In genomic region chr4:133967138-133967865, GRCm38 (mm10) we compare ENCODE assay signal across 8 mouse cellular contexts. TPM values are rescaled to one million over a fixed set of nuclear protein-coding genes. Genes with fewer than 3 reads are reported as not detected.
DNase-seq lines count a peak whose midpoint lies in the region; ATAC-seq lines count a peak whose summit lies in the region.

No protein-coding gene starts in this region.

- H3K9me3 ChIP-seq in intestine, embryonic 16.5 days (ENCODE audit: control insufficient read depth, low read length) = no peaks in the 10 kb centered on the region

- DNase-seq in adrenal gland, adult 8-10 months = peak; percentile 97
- DNase-seq in embryo, embryonic 11.5 days (ENCODE audit: low read depth, low spot score) = peak; percentile 90
- DNase-seq in gastrocnemius, postnatal 36 days = peak; percentile 97 to 99
- DNase-seq in left cerebral cortex, postnatal 25 days (ENCODE audit: low spot score in 2 of 2) = peak; percentile 97 to 99
- peak; percentile 96 for DNase-seq in mesoderm, embryonic 11.5 days (ENCODE audit: low read depth, low spot score)
- DNase-seq in right cerebral cortex, postnatal 25 days = peak; percentile 98
- peak; percentile 98 for DNase-seq in urinary bladder, postnatal 36 days (ENCODE audit: low spot score in 2 of 2)

- peak overlapping the region; percentile 78 for H3K4me3 ChIP-seq in intestine, embryonic 16.5 days (ENCODE audit: low read length)

- no peaks in the 10 kb centered on the region for H3K27me3 ChIP-seq in intestine, embryonic 16.5 days (replicated peaks; ENCODE audit: control insufficient read depth, insufficient read depth, low read length)

- H3K4me2 ChIP-seq in intestine, embryonic 16.5 days (ENCODE audit: low read depth, low read length) = peak overlapping the region; percentile 97

- peak overlapping the region; percentile 100 for H3K27ac ChIP-seq in intestine, embryonic 16.5 days (ENCODE audit: low read length)

- peak overlapping the region; percentile 97 for H3K9ac ChIP-seq in intestine, embryonic 16.5 days (ENCODE audit: low read depth, low read length)

- intact Hi-C loops in gastrocnemius, postnatal 36 days (cut with DNase I) = loop anchor here (2.0 kb wide), 2 partner anchors 33 to 57 kb away; partner anchors contain the start of gene Dhdds
- intact Hi-C loops in left cerebral cortex, postnatal 25 days (cut with DNase I) = loop anchor here (1.0 kb wide), 1 partner anchor 56 kb away; no protein-coding TSS in a partner anchor

- ATAC-seq in intestine, embryonic 16.5 days = peak; percentile 80

- peaks cover 17% of the 10 kb centered on the region for H3K4me1 ChIP-seq in intestine, embryonic 16.5 days (ENCODE audit: control insufficient read depth, insufficient read depth, low read length)

- under 1% methylated on average over 78 of the region's 101 CpGs for WGBS in intestine, embryonic 16.5 days

- peaks cover 18% of the 10 kb centered on the region for H3K36me3 ChIP-seq in intestine, embryonic 16.5 days (ENCODE audit: control insufficient read depth, insufficient read depth, low read length)

RNA-seq across cellular contexts. Expression of gene Hmgn2, which starts 1.1 kb away (rescaled TPM):
- total RNA-seq in adrenal gland, adult 8-10 months (2022) = 100 to 1,000 TPM; 127 to 139 (median 136) TPM
- 10 to 100 TPM; 31.8 to 54.4 TPM for total RNA-seq in gastrocnemius, postnatal 36 days (2021)
- 1,469 and 1,670 TPM in 2 replicates for polyA plus RNA-seq in intestine, embryonic 16.5 days (2015; fragmentation: Nextera tagmentation; extraction: Ambion mirVana)
- total RNA-seq in left cerebral cortex, postnatal 25 days (2021) = 100 to 1,000 TPM in 1 of 2 experiments, 10 to 100 TPM in 1; 95.1 to 113 TPM

RNA-seq across cellular contexts. Expression of gene Dhdds, which starts 33.4 kb away (rescaled TPM):
- 10 to 100 TPM; 48.8 to 57.7 (median 57.0) TPM for total RNA-seq in adrenal gland, adult 8-10 months (2022)
- total RNA-seq in gastrocnemius, postnatal 36 days (2021) = 10 to 100 TPM; 10.5 to 10.9 TPM
- 41.3 and 45.4 TPM in 2 replicates for polyA plus RNA-seq in intestine, embryonic 16.5 days (2015; fragmentation: Nextera tagmentation; extraction: Ambion mirVana)
- 10 to 100 TPM; 60.5 to 66.1 TPM for total RNA-seq in left cerebral cortex, postnatal 25 days (2021)

RNA-seq across cellular contexts. Expression of gene Lin28a, which starts 51.3 kb away (rescaled TPM):
- not detected for total RNA-seq in adrenal gland, adult 8-10 months (2022)
- 1 to 10 TPM in 1 of 2 experiments, under 1 TPM in 1; 0.28 to 1.1 TPM for total RNA-seq in gastrocnemius, postnatal 36 days (2021)
- 0.10 TPM in 2 replicates for polyA plus RNA-seq in intestine, embryonic 16.5 days (2015; fragmentation: Nextera tagmentation; extraction: Ambion mirVana)
- total RNA-seq in left cerebral cortex, postnatal 25 days (2021) = not detected

Comparison
In these comparisons a context has a peak if more than half of its experiments do, and no peak if none do; other contexts are left out.
1. Peak in every context shown above with its lines: DNase-seq, ATAC-seq, H3K4me3 ChIP-seq and H3K27ac ChIP-seq.
2. RNA of gene Dhdds, which starts 33.4 kb away (total RNA-seq): 60.5 to 66.1 TPM in left cerebral cortex, postnatal 25 days and 48.8 to 57.7 TPM in adrenal gland, adult 8-10 months; 10.5 to 10.9 TPM in gastrocnemius, postnatal 36 days; every median in the first group is over 4 times any median in the second.